14 mouse cellular contexts compared by ENCODE assay signal in genomic region chr16:76741141-76741540, GRCm38 (mm10).
A peak's percentile ranks its signal among the peaks of the same experiment; 100 is the strongest.
DNase-seq lines count a peak whose midpoint lies in the region; ATAC-seq and TF ChIP-seq lines count a peak whose summit lies in the region.
"Had no signal": no experiment of that assay in that cellular context is flagged by ENCODE, and none has a peak within 500 bp of the region (broad histone marks: within the 10 kb centered on the region; RNA-seq: fewer than 3 reads in every experiment).

No protein-coding gene starts in this region.

- no peaks in the 10 kb centered on the region for H3K36me3 ChIP-seq in kidney, adult 2 months (ENCODE audit: control insufficient read depth, insufficient read depth, low read length)
- H3K36me3 ChIP-seq in hindbrain, embryonic 14.5 days (replicated peaks; ENCODE audit: control insufficient read depth, insufficient read depth) = no peaks in the 10 kb centered on the region
- H3K36me3 ChIP-seq: G1E; liver, embryonic 13.5 days; lung, embryonic 15.5 days had no signal

- peak; percentile 66 for ATAC-seq in hindbrain, embryonic 14.5 days (ENCODE audit: low FRiP score)
- ATAC-seq: CD4-positive, CD25-positive, alpha-beta regulatory T cell, adult 4 months had no signal

- no peak overlapping the region for H3K4me2 ChIP-seq in hindbrain, embryonic 14.5 days (replicated peaks)
- H3K4me2 ChIP-seq: liver, embryonic 13.5 days; lung, embryonic 15.5 days had no signal

- no peak for TF ChIP-seq CTCF in kidney, adult 2 months (conservative IDR thresholded peaks at IDR 0.05; ENCODE audit: insufficient read depth, insufficient read length, low read depth, low read length)

- H3K9me3 ChIP-seq in hindbrain, embryonic 14.5 days (ENCODE audit: control insufficient read depth, low read length) = no peaks in the 10 kb centered on the region
- H3K9me3 ChIP-seq: G1E; liver, embryonic 13.5 days; lung, embryonic 15.5 days had no signal

- TF ChIP-seq POLR2A in kidney, adult 2 months (IDR thresholded peaks at IDR 0.05; ENCODE audit: low read depth, low read length) = no peak

- H3K4me3 ChIP-seq in kidney, adult 2 months (ENCODE audit: insufficient read depth, low read depth, low read length) = no peak overlapping the region
- H3K4me3 ChIP-seq in hindbrain, embryonic 14.5 days (replicated peaks; ENCODE audit: low read length) = no peak overlapping the region
- H3K4me3 ChIP-seq: liver, embryonic 13.5 days; lung, embryonic 15.5 days had no signal

- WGBS in kidney, adult 2 months = 68% methylated on average over 3 of the region's 3 CpGs
- WGBS in hindbrain, embryonic 14.5 days = 28% methylated on average over 3 of the region's 3 CpGs

- H3K9ac ChIP-seq in hindbrain, embryonic 14.5 days = no peak overlapping the region
- H3K9ac ChIP-seq: liver, embryonic 13.5 days; lung, embryonic 15.5 days had no signal

- DNase-seq in cerebellum, postnatal 10 days = peak; percentile 66 to 74
- DNase-seq in cerebellum, adult 11-12 months = no peak
- DNase-seq in kidney, adult 2 months = peak; percentile 7
- no peak for DNase-seq in kidney, postnatal 4 days
- peak; percentile 64 for DNase-seq in embryo, embryonic 10 days (ENCODE audit: low spot score)
- peak; percentile 44 for DNase-seq in hindbrain, embryonic 14.5 days (ENCODE audit: low spot score)
- no peak for DNase-seq in retina, postnatal 1 day
- no peak for DNase-seq in thymus, postnatal 14 days
- DNase-seq: liver, embryonic 13.5 days; thymus, adult 18-20 months had no signal

- H3K27ac ChIP-seq in kidney, adult 2 months (ENCODE audit: insufficient read depth, low read depth, low read length) = no peak overlapping the region
- no peak overlapping the region for H3K27ac ChIP-seq in hindbrain, embryonic 14.5 days
- H3K27ac ChIP-seq: kidney, postnatal 0 days; liver, embryonic 13.5 days; lung, embryonic 15.5 days had no signal

- H3K27me3 ChIP-seq in kidney, adult 2 months (replicated peaks; ENCODE audit: control insufficient read depth, insufficient read depth, low read length) = no peaks in the 10 kb centered on the region
- H3K27me3 ChIP-seq in hindbrain, embryonic 14.5 days (ENCODE audit: control insufficient read depth, insufficient read depth, low read length) = no peaks in the 10 kb centered on the region
- H3K27me3 ChIP-seq: liver, embryonic 13.5 days; lung, embryonic 15.5 days had no signal

- no peaks in the 10 kb centered on the region for H3K4me1 ChIP-seq in kidney, adult 2 months (ENCODE audit: control insufficient read depth, insufficient read depth, low read length)
- H3K4me1 ChIP-seq in hindbrain, embryonic 14.5 days (replicated peaks; ENCODE audit: control insufficient read depth, insufficient read depth, low read length) = no peaks in the 10 kb centered on the region
- H3K4me1 ChIP-seq: liver, embryonic 13.5 days; lung, embryonic 15.5 days had no signal

Comparison
In these comparisons a context has a peak if more than half of its experiments do, and no peak if none do; other contexts are left out.
1. DNase-seq: peak in cerebellum, postnatal 10 days (2 of 2), kidney, adult 2 months (single experiment), embryo, embryonic 10 days (single experiment) and hindbrain, embryonic 14.5 days (single experiment); none in cerebellum, adult 11-12 months (single experiment), kidney, postnatal 4 days (0 of 2), retina, postnatal 1 day (single experiment) and thymus, postnatal 14 days (single experiment).